Mouse (Mus musculus): ENCODE measurements around the gene Bcl2l1.

Bcl2l1 gene

GRCm38 (mm10) chr2:152738341-152738740 lies 93.2 kb downstream of the Bcl2l1 start:
- in situ Hi-C loops (cut with MboI, MseI), result loop anchor here (5.0 kb wide), 1 partner anchor 489 kb away; the partner anchor contains the start of gene Tspyl3

- in situ Hi-C loops (cut with MboI, MseI), result loop anchor here (5.0 kb wide), 1 partner anchor 490 kb away; the partner anchor contains the start of gene Tspyl3
These were observed 94.0 kb downstream of the Bcl2l1 start for GRCm38 (mm10) chr2:152737306-152738221.

GRCm38 (mm10) chr2:152736748-152737147 lies 94.8 kb downstream of the Bcl2l1 start:
- in situ Hi-C loops (cut with MboI, MseI), result loop anchor here (5.0 kb wide), 1 partner anchor 491 kb away; the partner anchor contains the start of gene Tspyl3

GRCm38 (mm10) chr2:152736090-152736601 lies 95.4 kb downstream of the Bcl2l1 start, which contains the start of gene Id1:
Gene Id1 (plus strand): TSS chr2:152736251.
- in situ Hi-C loops (cut with MboI, MseI), result loop anchor here (5.0 kb wide), 1 partner anchor 491 kb away; the partner anchor contains the start of gene Tspyl3

- in situ Hi-C loops (cut with MboI, MseI), result loop anchor here (5.0 kb wide), 1 partner anchor 492 kb away; the partner anchor contains the start of gene Tspyl3
These were observed 96.5 kb downstream of the Bcl2l1 start for GRCm38 (mm10) chr2:152734984-152735383.

GRCm38 (mm10) chr2:152734501-152734900 lies 97.0 kb downstream of the Bcl2l1 start:
- in situ Hi-C loops (cut with MboI, MseI), result no loop called here

GRCm38 (mm10) chr2:152733201-152733600 lies 98.3 kb downstream of the Bcl2l1 start:
- in situ Hi-C loops (cut with MboI, MseI), result no loop called here

Measured in T-helper 2 cell (primary cell).